Mouse (Mus musculus): ENCODE data around the gene Arpc5.

The Arpc5 gene

GRCm38 (mm10) chr1:152817027-152817769, 50.9 kb downstream of the Arpc5 start:
- DNase-seq, result no peak

GRCm38 (mm10) chr1:152817794-152818193, 51.5 kb downstream of the Arpc5 start:
- DNase-seq, result no peak

GRCm38 (mm10) chr1:152819558-152819957, 53.2 kb downstream of the Arpc5 start:
- DNase-seq, result no peak

- DNase-seq, result no peak
These were observed 54.8 kb downstream of the Arpc5 start for GRCm38 (mm10) chr1:152820911-152821695.

GRCm38 (mm10) chr1:152821746-152822145, 55.4 kb downstream of the Arpc5 start:
- DNase-seq, result no peak

GRCm38 (mm10) chr1:152824206-152824605, 57.9 kb downstream of the Arpc5 start:
- DNase-seq, result no peak

Data from cerebellum, adult 18-20 months (tissue).